Mouse (Mus musculus) kidney, postnatal 0 days (tissue): ENCODE results near the gene Sdhaf4. TPM values are rescaled to one million over a fixed set of nuclear protein-coding genes. Genes with fewer than 3 reads are reported as not detected.
"Not testable (repeated sequence)": the region's sequence is repeated elsewhere in the genome, so short reads cannot be mapped to it uniquely, and the experiment has no call there.

ENCODE experiments used
- ATAC-seq: fragments of 200-750 bp; cut with Nextera tagmentation; replicated peaks from 2 replicates; pipeline ENCODE4 v1.8.0; 2017; ENCODE audit warnings: low read depth, moderate number of reproducible peaks, moderate TSS enrichment, moderate library complexity; ENCODE audit not compliant: low FRiP score
- DNase-seq: peaks from one replicate; pipeline ENCODE4 v3.0.0-alpha.2; 2016; ENCODE audit warnings: low spot score
- H3K27ac ChIP-seq: fragments of 300-500 bp; sonication (generic); 2 replicates; pipeline ENCODE4 v1.5.1; 2014; ENCODE audit warnings: mild to moderate bottlenecking
- H3K27me3 ChIP-seq: fragments of 300-500 bp; sonication (generic); 2 replicates; pipeline ENCODE4 v1.6.1; 2014; ENCODE audit warnings: low read length, mixed read lengths; ENCODE audit not compliant: insufficient read depth
- H3K36me3 ChIP-seq: fragments of 300-500 bp; sonication (generic); 2 replicates; pipeline ENCODE4 v1.6.1; 2014; ENCODE audit warnings: low read length, mixed read lengths; ENCODE audit not compliant: insufficient read depth
- H3K4me1 ChIP-seq: fragments of 300-500 bp; sonication (generic); replicated peaks from 2 replicates; pipeline ENCODE4 v1.6.1; 2014; ENCODE audit warnings: antibody characterized with exemption, low read length, mixed read lengths; ENCODE audit not compliant: insufficient read depth
- H3K4me2 ChIP-seq: fragments of 300-500 bp; sonication (generic); 2 replicates; pipeline ENCODE4 v1.6.1; 2014; ENCODE audit warnings: mild to moderate bottlenecking, low read length, moderate library complexity, mixed read lengths
- H3K4me3 ChIP-seq: fragments of 300-500 bp; sonication (generic); replicated peaks from 2 replicates; pipeline ENCODE4 v1.5.1; 2014; ENCODE audit warnings: low read depth, low read length
- H3K9ac ChIP-seq: fragments of 300-500 bp; sonication (generic); 2 replicates; pipeline ENCODE4 v1.6.1; 2014; ENCODE audit warnings: low read depth, low read length
- H3K9me3 ChIP-seq: fragments of 300-500 bp; sonication (generic); replicated peaks from 2 replicates; pipeline ENCODE4 v1.6.1; 2016; ENCODE audit warnings: low read length, inconsistent platforms, mixed read lengths
- CTCF ChIP-seq: IDR thresholded peaks from 2 replicates; pipeline ENCODE4 v1.5.1; 2016; ENCODE audit warnings: antibody characterized with exemption, low read depth, mild to moderate bottlenecking, moderate library complexity
- WGBS: fragments of 180-500 bp; shearing (Covaris S2); extraction: QIAGEN DNeasy Blood & Tissue Kit; methylation state at CpG from one replicate; pipeline ENCODE4 v1.1.7; 2014; 5-methylcytosine and 5-hydroxymethylcytosine counted together
- polyA plus RNA-seq: library from polyadenylated mRNA; unstranded; fragments of >200 nt; fragmentation: Nextera tagmentation; extraction: Ambion mirVana; gene quantifications from 2 replicates; pipeline ENCODE4 v1.2.1, GENCODE M21; 2015

Gene Sdhaf4
- polyA plus RNA-seq, 1 experiment from 2014 or later: 134 TPM

DNA sequence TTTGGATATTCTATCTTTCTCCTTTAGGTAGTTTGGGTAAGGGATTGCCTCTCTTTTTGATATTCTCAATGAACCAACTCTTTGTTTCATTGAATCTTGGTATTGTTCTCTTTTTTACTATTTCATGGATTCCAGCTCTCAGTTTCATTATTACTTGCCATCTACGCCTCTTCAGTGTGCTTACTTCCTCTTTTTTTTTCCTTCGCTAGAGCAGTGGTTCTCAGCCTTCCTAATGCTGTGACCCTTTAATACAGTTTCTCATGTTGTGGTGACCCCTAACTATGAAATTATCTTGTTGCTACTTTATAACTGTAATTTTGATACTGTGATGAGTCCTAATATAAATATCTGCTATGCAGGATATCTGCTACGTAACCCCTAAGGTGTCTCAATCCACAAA, 22.3 kb downstream of the Sdhaf4 start:
- H3K4me2 ChIP-seq: no peak overlapping the region
- H3K9ac ChIP-seq: no peak overlapping the region
- DNase-seq: no peak
- no peaks in the 10 kb centered on the region for H3K9me3 ChIP-seq
- H3K36me3 ChIP-seq: no peaks in the 10 kb centered on the region
- no peak for ATAC-seq
- TF ChIP-seq CTCF: no peak
- no peaks in the 10 kb centered on the region for H3K27me3 ChIP-seq
- no peak overlapping the region for H3K4me3 ChIP-seq
- 92% methylated on average over 3 of the region's 3 CpGs for WGBS
- no peak overlapping the region for H3K27ac ChIP-seq
- no peaks in the 10 kb centered on the region for H3K4me1 ChIP-seq

DNA sequence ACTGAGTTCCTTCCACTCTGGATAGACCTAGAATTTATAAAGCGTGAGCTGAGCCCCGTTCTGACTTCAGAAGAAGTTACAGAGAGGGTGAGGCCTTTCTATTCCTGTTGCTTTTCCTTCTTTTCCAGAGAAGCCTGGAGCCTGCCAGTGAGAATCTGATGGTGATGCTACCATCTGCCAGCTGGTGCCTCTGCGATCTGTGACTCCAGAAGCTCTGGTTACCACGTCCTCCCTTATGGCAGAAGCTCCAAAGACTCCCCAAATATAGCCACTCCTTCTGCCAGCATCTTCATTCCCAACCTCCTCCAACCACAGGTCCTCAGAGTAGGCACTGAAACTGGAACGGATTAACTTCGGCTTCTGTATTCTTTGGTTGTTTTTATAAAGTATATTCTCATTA, 27.2 kb downstream of the Sdhaf4 start:
- H3K27me3 ChIP-seq: no peaks in the 10 kb centered on the region
- no peaks in the 10 kb centered on the region for H3K4me1 ChIP-seq
- no peak overlapping the region for H3K27ac ChIP-seq
- H3K36me3 ChIP-seq: no peaks in the 10 kb centered on the region
- 79% methylated on average over 6 of the region's 6 CpGs for WGBS
- H3K9ac ChIP-seq: no peak overlapping the region
- no peak for TF ChIP-seq CTCF
- H3K4me3 ChIP-seq: no peak overlapping the region
- ATAC-seq: no peak
- no peaks in the 10 kb centered on the region for H3K9me3 ChIP-seq
- H3K4me2 ChIP-seq: no peak overlapping the region
- DNase-seq: no peak

DNA sequence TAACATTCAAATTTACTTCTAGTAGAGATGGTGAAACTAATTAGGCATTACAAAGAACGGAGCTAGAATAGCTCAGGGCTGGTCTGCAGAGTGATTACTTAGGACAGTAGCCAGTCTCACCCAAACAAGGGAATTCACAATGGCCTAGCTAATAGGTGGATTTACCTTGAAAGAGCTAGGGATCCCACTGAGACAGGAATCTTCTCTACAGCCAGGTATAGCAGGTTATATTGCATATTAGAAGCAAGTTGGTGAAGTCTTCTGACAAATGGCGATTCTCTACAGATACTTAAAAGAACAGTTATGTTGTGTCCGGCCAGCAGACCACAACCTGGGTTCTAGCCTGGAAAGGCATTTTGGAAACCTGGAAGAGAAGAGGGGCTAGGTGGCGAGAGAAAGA, 34.3 kb downstream of the Sdhaf4 start:
- H3K4me3 ChIP-seq, H3K27ac ChIP-seq, ATAC-seq, H3K4me2 ChIP-seq, H3K9me3 ChIP-seq, H3K27me3 ChIP-seq, DNase-seq, H3K36me3 ChIP-seq, H3K4me1 ChIP-seq, H3K9ac ChIP-seq: not testable (repeated sequence)
- WGBS: 88% methylated on average over 3 of the region's 4 CpGs

DNA sequence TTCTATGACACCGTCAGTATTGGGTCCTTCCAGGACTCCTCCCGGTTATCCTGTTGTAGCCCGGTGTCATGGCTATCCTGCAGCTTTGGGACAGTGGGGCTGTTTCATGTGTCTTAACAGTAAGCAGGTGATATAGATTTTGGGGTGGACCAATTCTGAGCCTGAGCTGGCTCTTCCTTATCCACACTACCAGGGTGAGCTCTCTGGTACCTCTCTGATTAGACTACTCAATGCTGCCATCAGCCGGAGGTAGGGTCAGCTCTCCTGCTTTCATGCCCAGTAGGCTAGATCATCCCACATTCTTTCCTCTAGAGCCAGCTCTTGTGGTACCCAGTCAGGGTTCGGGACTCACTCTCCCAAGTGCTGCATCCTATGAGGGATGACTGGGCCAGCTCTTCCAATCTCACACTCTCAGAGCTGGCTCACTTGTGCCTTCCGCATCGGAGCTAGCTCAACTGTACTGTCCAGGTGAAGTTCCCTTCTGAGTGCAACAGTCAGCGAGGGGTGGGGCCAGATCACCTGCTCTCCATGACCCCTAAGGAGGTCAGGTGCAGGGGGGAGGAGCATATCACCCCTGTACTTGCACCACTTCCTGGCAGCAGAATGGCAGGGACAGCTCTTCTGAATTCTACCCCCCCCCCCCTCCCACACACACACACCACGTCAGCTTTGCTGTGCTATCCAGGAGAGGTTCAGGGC, 37.3 kb downstream of the Sdhaf4 start:
- 79% methylated on average over 9 of the region's 9 CpGs for WGBS
- DNase-seq: no peak
- no peak for TF ChIP-seq CTCF
- no peaks in the 10 kb centered on the region for H3K4me1 ChIP-seq
- H3K27me3 ChIP-seq: no peaks in the 10 kb centered on the region
- no peak overlapping the region for H3K9ac ChIP-seq
- no peak overlapping the region for H3K4me3 ChIP-seq
- H3K4me2 ChIP-seq: no peak overlapping the region
- no peak overlapping the region for H3K27ac ChIP-seq
- no peaks in the 10 kb centered on the region for H3K36me3 ChIP-seq
- no peaks in the 10 kb centered on the region for H3K9me3 ChIP-seq
- ATAC-seq: no peak

DNA sequence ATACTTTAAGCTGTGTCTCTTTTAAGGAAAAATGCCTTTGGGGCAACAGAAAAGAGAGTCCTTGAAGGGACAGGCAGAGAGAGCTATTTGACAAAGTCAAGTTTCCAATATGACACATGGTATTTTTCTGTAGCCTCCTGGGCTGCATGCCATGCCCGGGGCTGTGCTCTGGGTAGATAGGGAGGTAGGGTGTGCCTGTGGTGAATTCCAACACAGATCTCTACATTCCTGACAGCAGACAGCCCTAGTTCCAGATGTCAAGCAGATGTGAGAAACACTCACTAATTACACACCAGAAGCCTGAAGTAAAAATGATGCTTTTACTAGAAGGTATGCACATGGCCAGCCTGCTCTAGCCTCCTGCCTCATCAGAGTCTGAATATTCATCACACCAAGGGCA, 39.2 kb downstream of the Sdhaf4 start:
- no peak for ATAC-seq
- no peak for DNase-seq
- no peak for TF ChIP-seq CTCF
- Histone ChIP-seq H3K36me3 (no peaks in the 10 kb centered on the region), H3K4me1 (no peaks in the 10 kb centered on the region), H3K4me3 (no peak overlapping the region), H3K27me3 (no peaks in the 10 kb centered on the region), H3K27ac (no peak overlapping the region), H3K9me3 (no peaks in the 10 kb centered on the region), H3K9ac (no peak overlapping the region), H3K4me2 (no peak overlapping the region)
- WGBS: 68% methylated on average over 1 of the region's 1 CpGs

DNA sequence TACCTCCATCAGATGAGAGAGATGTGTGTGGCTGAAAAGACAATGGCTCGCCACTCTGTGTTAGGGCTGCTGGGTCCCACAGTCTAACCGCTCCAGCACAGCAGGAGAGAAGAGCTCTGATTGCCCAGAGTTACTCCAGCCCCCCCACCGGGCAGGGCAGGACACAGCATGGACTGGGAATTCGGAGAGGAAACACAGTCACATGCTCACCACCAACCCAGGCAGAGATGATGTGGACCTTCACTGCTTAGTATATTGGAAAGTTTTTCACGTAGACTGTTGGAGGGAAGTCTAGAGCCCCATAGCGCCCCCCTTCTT, 46.1 kb downstream of the Sdhaf4 start:
- peak overlapping the region; percentile 44 for H3K4me2 ChIP-seq
- H3K4me3 ChIP-seq: peak overlapping the region; percentile 17; the same call in 1 of the 2 replicates
- H3K27ac ChIP-seq: no peak overlapping the region
- no peak for DNase-seq
- no peaks in the 10 kb centered on the region for H3K27me3 ChIP-seq
- TF ChIP-seq CTCF: no peak
- H3K9ac ChIP-seq: no peak overlapping the region
- no peaks in the 10 kb centered on the region for H3K36me3 ChIP-seq
- H3K9me3 ChIP-seq: no peaks in the 10 kb centered on the region
- ATAC-seq: 0 out of 2 replicates have a peak, but pooled peaks have one; percentile 25
- WGBS: 19% methylated on average over 6 of the region's 6 CpGs
- no peaks in the 10 kb centered on the region for H3K4me1 ChIP-seq
